Mouse (Mus musculus): ENCODE data around the gene Map3k15. TPM values are rescaled to one million over a fixed set of nuclear protein-coding genes. Genes with fewer than 3 reads are reported as not detected.

The Map3k15 gene
- total and polyA plus RNA-seq, 2 experiments from 2014 or later: 0.04 to 0.15 TPM

DNA sequence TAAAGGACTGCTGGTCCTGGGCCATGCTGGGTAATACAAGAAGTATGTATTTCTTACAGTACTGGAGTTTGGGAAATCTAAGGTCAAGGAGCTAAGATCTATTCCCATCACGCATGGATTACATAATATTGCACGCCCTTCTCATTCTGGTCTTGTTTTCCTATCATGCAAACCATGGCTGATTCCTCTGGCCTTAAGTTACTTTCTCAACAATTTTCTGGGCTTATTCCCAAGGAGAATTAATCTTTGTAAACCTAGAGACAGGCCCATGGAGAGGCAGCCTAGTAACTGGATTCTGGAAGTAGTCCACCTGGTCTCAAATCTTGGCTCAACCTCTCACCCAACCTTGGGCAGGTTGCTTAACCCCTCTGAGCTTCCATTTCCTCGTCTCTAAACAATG is 159.2 kb downstream of the Map3k15 start:
- ATAC-seq (ENCODE audit: insufficient read depth, low read depth): no peak
- H3K4me3 ChIP-seq (ENCODE audit: low read depth, low read length): no peak overlapping the region

DNA sequence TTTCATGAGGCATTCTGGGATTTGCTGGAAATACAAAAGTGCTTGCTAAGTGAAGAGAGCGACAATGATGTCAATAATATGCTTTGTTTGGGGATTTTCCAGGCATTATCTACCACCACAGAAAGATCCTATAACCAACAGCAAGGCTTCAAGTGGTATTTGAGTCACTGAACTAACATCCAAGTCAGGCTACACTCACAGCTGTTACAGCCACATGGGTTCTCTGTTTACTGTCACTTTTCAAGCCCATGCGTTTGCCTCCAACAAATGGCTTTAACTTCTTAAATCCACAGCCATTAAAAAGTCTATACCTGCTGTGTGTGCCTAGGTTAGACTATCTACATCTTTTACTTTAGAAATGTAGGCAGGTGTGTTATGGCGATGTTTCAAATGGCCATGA is 160.6 kb downstream of the Map3k15 start:
- Histone ChIP-seq H3K9me3 (replicated peaks; ENCODE audit: control insufficient read depth, low read length) (no peaks in the 10 kb centered on the region), H3K27ac (ENCODE audit: low read depth) (no peak overlapping the region), H3K4me2 (ENCODE audit: low read depth, low read length) (no peak overlapping the region), H3K4me3 (ENCODE audit: low read depth, low read length) (no peak overlapping the region), H3K9ac (replicated peaks; ENCODE audit: low read depth, low read length) (no peak overlapping the region), H3K36me3 (replicated peaks; ENCODE audit: control insufficient read depth, insufficient read depth, low read length) (no peaks in the 10 kb centered on the region), H3K4me1 (ENCODE audit: control insufficient read depth, insufficient read depth) (no peaks in the 10 kb centered on the region), H3K27me3 (ENCODE audit: control insufficient read depth, insufficient read depth, low read length) (no peaks in the 10 kb centered on the region)
- DNase-seq (ENCODE audit: low spot score) (no peak), ATAC-seq (ENCODE audit: insufficient read depth, low read depth) (no peak)
- 83% methylated on average over 3 of the region's 3 CpGs for WGBS
- TF ChIP-seq EP300 (IDR thresholded peaks at IDR 0.05; ENCODE audit: low read depth) (no peak), CTCF (IDR thresholded peaks at IDR 0.05; ENCODE audit: low read depth) (no peak)

More for the DNA sequence above, 159.2 kb downstream of the Map3k15 start:
- no peak overlapping the region for H3K9ac ChIP-seq (replicated peaks; ENCODE audit: low read depth, low read length)
- DNase-seq (ENCODE audit: low spot score): no peak
- WGBS: 78% methylated on average over 3 of the region's 3 CpGs
- H3K36me3 ChIP-seq (replicated peaks; ENCODE audit: control insufficient read depth, insufficient read depth, low read length): no peaks in the 10 kb centered on the region
- no peak overlapping the region for H3K4me2 ChIP-seq (ENCODE audit: low read depth, low read length)
- H3K27me3 ChIP-seq (ENCODE audit: control insufficient read depth, insufficient read depth, low read length): no peaks in the 10 kb centered on the region
- TF ChIP-seq CTCF (IDR thresholded peaks at IDR 0.05; ENCODE audit: low read depth): no peak
- no peak for TF ChIP-seq EP300 (IDR thresholded peaks at IDR 0.05; ENCODE audit: low read depth)
- no peak overlapping the region for H3K27ac ChIP-seq (ENCODE audit: low read depth)
- no peaks in the 10 kb centered on the region for H3K9me3 ChIP-seq (replicated peaks; ENCODE audit: control insufficient read depth, low read length)
- H3K4me1 ChIP-seq (ENCODE audit: control insufficient read depth, insufficient read depth): no peaks in the 10 kb centered on the region

DNA sequence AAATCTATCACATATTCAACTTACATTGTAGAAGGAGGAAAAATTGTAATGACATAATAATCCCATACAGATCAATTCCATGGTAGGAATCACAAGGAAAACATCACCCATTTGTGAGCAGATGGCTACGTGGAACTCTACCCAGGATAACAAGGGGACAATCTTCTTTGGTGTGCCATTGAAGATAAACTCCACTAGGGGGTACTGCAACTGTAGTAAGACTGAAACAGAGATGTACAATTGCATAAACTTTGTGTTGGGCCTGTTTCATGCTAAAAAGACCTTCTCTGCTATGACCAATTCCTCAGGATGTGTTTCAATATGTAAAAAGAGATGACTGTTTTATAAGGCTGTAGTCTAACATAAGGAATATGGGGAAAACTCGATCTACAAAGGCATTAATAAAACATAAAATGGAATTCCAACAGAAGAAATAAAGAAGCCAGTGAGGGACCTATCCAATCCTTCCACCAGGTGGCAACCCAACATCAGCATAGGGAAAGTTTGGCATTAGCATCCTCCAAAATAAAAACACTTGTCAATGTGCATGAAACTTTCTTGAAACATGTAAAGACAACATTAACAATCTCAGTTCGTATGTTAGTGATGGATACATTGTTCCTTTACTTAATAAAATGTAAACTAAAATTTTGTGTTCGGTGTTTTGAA is 165.0 kb downstream of the Map3k15 start:
- H3K9ac ChIP-seq (replicated peaks; ENCODE audit: low read depth, low read length): no peak overlapping the region
- H3K27me3 ChIP-seq (ENCODE audit: control insufficient read depth, insufficient read depth, low read length): no peaks in the 10 kb centered on the region
- H3K27ac ChIP-seq (ENCODE audit: low read depth): no peak overlapping the region
- no peaks in the 10 kb centered on the region for H3K4me1 ChIP-seq (ENCODE audit: control insufficient read depth, insufficient read depth)
- H3K9me3 ChIP-seq (replicated peaks; ENCODE audit: control insufficient read depth, low read length): no peaks in the 10 kb centered on the region
- 41% methylated on average over 4 of the region's 4 CpGs for WGBS
- ATAC-seq (ENCODE audit: insufficient read depth, low read depth) (no peak), DNase-seq (ENCODE audit: low spot score) (peak; percentile 26)
- H3K36me3 ChIP-seq (replicated peaks; ENCODE audit: control insufficient read depth, insufficient read depth, low read length): no peaks in the 10 kb centered on the region
- H3K4me2 ChIP-seq (ENCODE audit: low read depth, low read length): no peak overlapping the region
- TF ChIP-seq CTCF (IDR thresholded peaks at IDR 0.05; ENCODE audit: low read depth): peak; percentile 59
- TF ChIP-seq EP300 (IDR thresholded peaks at IDR 0.05; ENCODE audit: low read depth): no peak
- H3K4me3 ChIP-seq (ENCODE audit: low read depth, low read length): no peak overlapping the region

DNA sequence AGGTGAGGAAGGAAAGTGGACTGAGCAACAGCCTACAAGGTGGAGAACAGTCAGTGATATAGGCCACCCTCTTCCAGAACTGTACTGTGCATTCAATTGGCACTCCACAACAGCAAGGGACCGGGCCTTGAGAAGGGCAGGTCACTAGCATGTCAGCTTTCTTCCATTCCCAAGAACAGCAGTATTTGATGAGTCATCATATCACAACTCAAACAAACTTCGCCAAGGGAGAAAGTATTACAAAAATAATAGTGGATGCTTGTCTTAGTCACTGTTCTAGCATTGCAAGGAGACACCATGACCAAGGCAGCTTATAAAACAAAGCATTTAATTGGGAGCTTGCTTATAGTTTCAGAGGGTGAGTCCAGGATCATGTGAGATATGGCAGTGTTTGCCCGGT is 176.0 kb downstream of the Map3k15 start:
- no peak overlapping the region for H3K9ac ChIP-seq (replicated peaks; ENCODE audit: low read depth, low read length)
- H3K36me3 ChIP-seq (replicated peaks; ENCODE audit: control insufficient read depth, insufficient read depth, low read length): no peaks in the 10 kb centered on the region
- TF ChIP-seq EP300 (IDR thresholded peaks at IDR 0.05; ENCODE audit: low read depth) (no peak), CTCF (IDR thresholded peaks at IDR 0.05; ENCODE audit: low read depth) (no peak)
- DNase-seq (ENCODE audit: low spot score) (no peak), ATAC-seq (ENCODE audit: insufficient read depth, low read depth) (no peak)
- H3K4me3 ChIP-seq (ENCODE audit: low read depth, low read length): no peak overlapping the region
- H3K27me3 ChIP-seq (ENCODE audit: control insufficient read depth, insufficient read depth, low read length): no peaks in the 10 kb centered on the region
- WGBS: 76% methylated on average over 3 of the region's 3 CpGs
- H3K9me3 ChIP-seq (replicated peaks; ENCODE audit: control insufficient read depth, low read length): no peaks in the 10 kb centered on the region
- no peak overlapping the region for H3K4me2 ChIP-seq (ENCODE audit: low read depth, low read length)
- no peak overlapping the region for H3K27ac ChIP-seq (ENCODE audit: low read depth)
- no peaks in the 10 kb centered on the region for H3K4me1 ChIP-seq (ENCODE audit: control insufficient read depth, insufficient read depth)

DNA sequence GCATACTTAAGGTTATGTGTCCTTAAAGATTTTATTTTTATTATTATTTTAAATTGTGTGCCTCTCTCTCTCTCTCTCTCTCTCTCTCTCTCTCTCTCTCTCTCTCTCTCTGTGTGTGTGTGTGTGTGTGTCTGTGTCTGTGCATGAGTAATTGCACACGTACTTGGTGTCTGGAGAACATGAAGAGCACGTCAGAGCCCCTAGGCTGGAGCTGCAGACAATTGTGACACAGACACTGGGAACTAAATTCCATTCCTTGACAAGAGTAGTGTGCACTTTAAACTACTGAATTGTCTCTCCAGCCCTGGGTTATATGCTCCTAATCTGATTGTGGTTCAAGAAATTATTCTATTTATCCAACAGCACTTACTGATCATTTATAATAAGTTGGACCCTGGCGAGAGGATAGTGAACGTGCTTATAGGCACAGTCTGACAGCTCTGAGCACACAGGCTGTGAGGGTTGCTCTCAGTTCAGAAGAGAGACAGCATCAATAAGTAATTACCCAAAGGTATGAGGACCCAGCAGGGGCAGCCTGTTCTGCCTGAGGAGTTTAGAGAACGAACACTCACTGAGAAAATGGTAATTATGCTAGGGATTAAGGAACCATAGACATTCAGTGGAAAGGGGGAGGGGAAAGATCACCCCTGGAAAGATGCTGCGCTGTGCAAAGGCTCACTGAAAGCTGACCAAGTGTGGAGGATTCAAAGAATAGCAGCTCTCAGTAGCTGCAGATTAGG is 178.2 kb downstream of the Map3k15 start:
- Histone ChIP-seq H3K4me3 (ENCODE audit: low read depth, low read length) (no peak overlapping the region), H3K27ac (ENCODE audit: low read depth) (no peak overlapping the region), H3K27me3 (ENCODE audit: control insufficient read depth, insufficient read depth, low read length) (no peaks in the 10 kb centered on the region), H3K4me2 (ENCODE audit: low read depth, low read length) (no peak overlapping the region), H3K36me3 (replicated peaks; ENCODE audit: control insufficient read depth, insufficient read depth, low read length) (no peaks in the 10 kb centered on the region), H3K9ac (replicated peaks; ENCODE audit: low read depth, low read length) (no peak overlapping the region), H3K4me1 (ENCODE audit: control insufficient read depth, insufficient read depth) (no peaks in the 10 kb centered on the region), H3K9me3 (replicated peaks; ENCODE audit: control insufficient read depth, low read length) (no peaks in the 10 kb centered on the region)
- DNase-seq (ENCODE audit: low spot score): no peak
- TF ChIP-seq EP300 (IDR thresholded peaks at IDR 0.05; ENCODE audit: low read depth) (no peak), CTCF (IDR thresholded peaks at IDR 0.05; ENCODE audit: low read depth) (no peak)
- WGBS: 43% methylated on average over 6 of the region's 6 CpGs
- ATAC-seq (ENCODE audit: insufficient read depth, low read depth): no peak
